Mouse (Mus musculus) midbrain, embryonic 14.5 days (tissue): ENCODE data around the gene Rfx5. TPM values are rescaled to one million over a fixed set of nuclear protein-coding genes. Genes with fewer than 3 reads are reported as not detected.
A peak's percentile ranks its signal among the peaks of the same experiment; 100 is the strongest.
"Not testable (repeated sequence)": the region's sequence is repeated elsewhere in the genome, so short reads cannot be mapped to it uniquely, and the experiment has no call there.

Experiments
- ATAC-seq: fragments of 200-750 bp; cut with Nextera tagmentation; 2 replicates; pipeline ENCODE4 v1.8.0; 2017; ENCODE audit warnings: moderate number of reproducible peaks, moderate library complexity; ENCODE audit not compliant: low FRiP score, low TSS enrichment
- DNase-seq: peaks from one replicate; pipeline ENCODE4 v3.0.0-alpha.2; 2015
- H3K27ac ChIP-seq: fragments of 300-500 bp; sonication (generic); replicated peaks from 2 replicates; pipeline ENCODE4 v1.5.1; 2014; ENCODE audit warnings: mild to moderate bottlenecking, low read depth, low read length, moderate library complexity
- H3K27me3 ChIP-seq: fragments of 300-500 bp; sonication (generic); 2 replicates; pipeline ENCODE4 v1.6.1; 2014; ENCODE audit warnings: low read length, control low read depth, mixed read lengths; ENCODE audit not compliant: control insufficient read depth, insufficient read depth
- H3K36me3 ChIP-seq: fragments of 300-500 bp; sonication (generic); 2 replicates; pipeline ENCODE4 v1.6.1; 2014; ENCODE audit warnings: low read length, control low read depth; ENCODE audit not compliant: control insufficient read depth, insufficient read depth
- H3K4me1 ChIP-seq: fragments of 300-500 bp; sonication (generic); 2 replicates; pipeline ENCODE4 v1.6.1; 2014; ENCODE audit warnings: mild to moderate bottlenecking, antibody characterized with exemption, low read length, control low read depth; ENCODE audit not compliant: control insufficient read depth, insufficient read depth
- H3K4me2 ChIP-seq: fragments of 300-500 bp; sonication (generic); 2 replicates; pipeline ENCODE4 v1.6.1; 2014; ENCODE audit warnings: mild to moderate bottlenecking, low read length, moderate library complexity
- H3K4me3 ChIP-seq: fragments of 300-500 bp; sonication (generic); replicated peaks from 2 replicates; pipeline ENCODE4 v1.5.1; 2014; ENCODE audit warnings: low read depth, low read length
- H3K9ac ChIP-seq: fragments of 300-500 bp; sonication (generic); replicated peaks from 2 replicates; pipeline ENCODE4 v1.6.1; 2014; ENCODE audit warnings: mild to moderate bottlenecking, low read length, moderate library complexity
- H3K9me3 ChIP-seq: fragments of 300-500 bp; sonication (generic); 2 replicates; pipeline ENCODE4 v1.6.1; 2016; ENCODE audit warnings: low read length, control low read depth, mixed read lengths; ENCODE audit not compliant: control insufficient read depth
- WGBS: fragments of 180-500 bp; shearing (Covaris S2); extraction: QIAGEN DNeasy Blood & Tissue Kit; methylation state at CpG from one replicate; pipeline ENCODE4 v1.1.7; 2014; 5-methylcytosine and 5-hydroxymethylcytosine counted together
- polyA plus RNA-seq: library from polyadenylated mRNA; unstranded; fragments of >200 nt; fragmentation: Nextera tagmentation; extraction: Ambion mirVana; gene quantifications from 2 replicates; pipeline ENCODE4 v1.2.1, GENCODE M21; 2014

Gene Rfx5
- polyA plus RNA-seq, 1 experiment from 2014 or later, result 8.3 TPM

DNA sequence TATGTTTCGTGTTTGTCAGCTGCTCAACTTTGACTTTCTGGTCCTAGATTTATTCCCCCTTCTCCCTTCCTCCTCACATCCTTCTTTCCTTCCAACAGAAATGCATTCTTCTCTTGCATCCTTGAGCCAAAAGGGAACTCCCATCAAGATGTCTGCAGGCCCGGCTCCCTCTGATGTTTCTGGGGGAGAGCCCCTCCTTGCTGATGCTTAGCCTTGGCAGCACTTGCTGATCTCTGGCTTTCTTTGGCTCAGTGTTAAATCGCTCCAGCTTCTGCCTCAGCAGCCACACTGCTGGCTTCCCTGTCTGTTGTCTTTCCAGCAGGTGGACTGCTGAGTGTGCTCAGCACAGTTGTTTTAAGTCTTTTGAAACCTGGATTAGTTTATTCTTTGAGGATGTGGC lies 32.8 kb upstream of the Rfx5 start:
- Histone ChIP-seq H3K4me2 (no peak overlapping the region), H3K9me3 (no peaks in the 10 kb centered on the region), H3K9ac (no peak overlapping the region), H3K4me1 (no peaks in the 10 kb centered on the region), H3K4me3 (no peak overlapping the region), H3K27ac (no peak overlapping the region), H3K27me3 (no peaks in the 10 kb centered on the region), H3K36me3 (no peaks in the 10 kb centered on the region)
- DNase-seq (peak; percentile 4), ATAC-seq (no peak)
- WGBS, result 60% methylated on average over 3 of the region's 3 CpGs

DNA sequence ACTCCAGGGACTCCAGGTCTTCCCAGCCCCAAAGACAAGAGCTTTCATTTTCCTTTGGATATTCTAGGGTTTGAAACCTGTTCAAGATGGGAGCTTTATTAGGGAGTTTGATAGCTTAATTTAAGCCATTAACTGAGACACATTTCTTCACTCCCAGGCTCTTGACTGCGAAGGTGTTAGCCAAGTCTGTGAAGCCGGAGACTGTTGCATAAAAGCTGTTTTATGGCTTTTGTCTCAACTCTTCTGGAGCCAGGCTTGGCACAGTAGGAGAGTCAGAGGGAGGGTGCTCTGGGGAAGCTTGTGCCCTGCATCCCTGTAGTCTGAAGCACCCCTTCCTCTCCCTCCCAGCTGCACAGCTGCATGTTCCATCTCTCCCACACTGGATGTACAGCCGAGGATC lies 31.5 kb upstream of the Rfx5 start:
- Histone ChIP-seq H3K9me3 (no peaks in the 10 kb centered on the region), H3K36me3 (no peaks in the 10 kb centered on the region), H3K9ac (no peak overlapping the region), H3K27me3 (no peaks in the 10 kb centered on the region), H3K27ac (no peak overlapping the region), H3K4me2 (no peak overlapping the region), H3K4me1 (no peaks in the 10 kb centered on the region), H3K4me3 (no peak overlapping the region)
- WGBS, result 53% methylated on average over 3 of the region's 3 CpGs
- ATAC-seq, result no peak
- DNase-seq, result no peak

- WGBS, result 80% methylated on average over 8 of the region's 8 CpGs
- H3K9me3 ChIP-seq, result no peaks in the 10 kb centered on the region
- no peak overlapping the region for H3K9ac ChIP-seq
- H3K36me3 ChIP-seq, result no peaks in the 10 kb centered on the region
- H3K4me3 ChIP-seq, result no peak overlapping the region
- H3K4me2 ChIP-seq, result no peak overlapping the region
- DNase-seq (no peak), ATAC-seq (no peak)
- no peaks in the 10 kb centered on the region for H3K4me1 ChIP-seq
- no peak overlapping the region for H3K27ac ChIP-seq
- H3K27me3 ChIP-seq, result no peaks in the 10 kb centered on the region
Measured at GRCm38 (mm10) chr3:94924688-94925087, 29.2 kb upstream of the Rfx5 start.

GRCm38 (mm10) chr3:94926301-94926736 lies 27.6 kb upstream of the Rfx5 start:
- WGBS, result 47% methylated on average over 4 of the region's 4 CpGs
- H3K9me3 ChIP-seq, result not testable (repeated sequence)

DNA sequence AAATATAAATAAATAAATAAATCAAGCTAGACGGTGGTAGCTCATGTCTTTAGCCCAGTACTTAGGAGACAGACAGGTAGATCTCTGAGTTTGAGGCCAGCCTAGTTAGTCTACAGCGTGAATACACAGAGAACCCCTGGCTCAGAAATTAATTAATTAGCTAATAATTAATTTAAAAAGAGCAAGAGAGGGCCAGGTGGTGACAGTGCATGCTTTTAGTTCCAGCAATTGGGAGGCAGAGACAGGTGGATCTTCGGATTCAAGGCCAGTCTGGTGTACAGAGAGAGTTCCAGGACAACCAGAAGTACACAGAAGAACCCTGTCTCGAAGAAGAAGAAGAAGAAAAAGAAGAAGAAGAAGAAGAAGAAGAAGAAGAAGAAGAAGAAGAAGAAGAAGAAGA lies 24.9 kb upstream of the Rfx5 start:
- H3K4me3 ChIP-seq, H3K4me2 ChIP-seq, ATAC-seq, H3K27ac ChIP-seq, H3K9me3 ChIP-seq, H3K36me3 ChIP-seq, H3K9ac ChIP-seq, H3K4me1 ChIP-seq, H3K27me3 ChIP-seq, DNase-seq: not testable (repeated sequence)
- WGBS, result 89% methylated on average over 4 of the region's 4 CpGs

More at GRCm38 (mm10) chr3:94926301-94926736, 27.6 kb upstream of the Rfx5 start:
- not testable (repeated sequence) for ATAC-seq, H3K36me3 ChIP-seq, H3K9ac ChIP-seq, H3K27ac ChIP-seq, H3K4me3 ChIP-seq, H3K4me2 ChIP-seq, H3K27me3 ChIP-seq, DNase-seq, H3K4me1 ChIP-seq

DNA sequence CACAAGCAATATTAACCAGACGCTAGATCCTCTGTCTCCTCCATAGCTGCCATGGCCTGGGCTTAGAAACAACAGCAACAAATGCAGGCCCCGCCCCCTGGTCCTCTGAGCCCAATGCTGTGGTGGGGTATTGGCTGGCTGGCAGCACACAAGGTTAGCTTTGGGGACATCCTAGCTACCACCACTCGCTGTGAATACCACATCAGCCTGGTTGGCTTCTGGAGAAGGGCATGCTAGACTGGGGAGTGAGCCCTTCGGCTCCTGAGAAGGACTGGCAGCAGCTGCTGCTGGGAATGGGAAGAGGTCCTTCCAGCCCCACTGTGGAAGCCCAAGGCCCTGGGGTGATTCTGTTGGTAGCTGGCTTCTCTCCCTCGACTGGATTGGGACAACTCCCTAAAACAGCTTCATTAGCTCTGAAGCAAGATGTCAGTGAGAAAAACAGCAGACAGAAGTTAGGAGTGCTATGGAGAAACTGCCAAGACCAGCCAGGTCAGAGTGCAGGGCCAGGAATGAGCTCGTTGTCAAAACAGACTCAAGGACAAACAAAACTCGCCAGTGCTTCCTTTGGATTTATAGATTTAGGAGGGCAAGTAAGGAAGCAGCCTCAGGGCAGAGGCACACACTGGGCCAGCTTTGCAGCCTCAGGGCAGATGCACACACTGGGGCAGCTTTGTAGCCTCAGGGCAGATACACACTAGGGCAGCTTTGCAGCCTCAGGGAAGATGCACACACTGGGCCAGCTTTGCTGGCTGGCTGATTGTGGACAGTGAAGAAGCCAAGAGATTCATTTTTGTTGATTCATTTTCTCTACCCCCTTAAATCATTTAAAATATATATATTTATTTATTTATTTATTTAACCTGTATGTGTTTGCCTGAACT lies 23.2 kb upstream of the Rfx5 start:
- H3K9ac ChIP-seq, H3K36me3 ChIP-seq, DNase-seq, H3K4me1 ChIP-seq, H3K9me3 ChIP-seq, ATAC-seq, H3K27ac ChIP-seq, H3K27me3 ChIP-seq, H3K4me2 ChIP-seq, H3K4me3 ChIP-seq: not testable (repeated sequence)
- WGBS, result 48% methylated on average over 7 of the region's 7 CpGs

GRCm38 (mm10) chr3:94931427-94932082 lies 22.3 kb upstream of the Rfx5 start:
- 74% methylated on average over 10 of the region's 10 CpGs for whole genome bisulfite sequencing

DNA sequence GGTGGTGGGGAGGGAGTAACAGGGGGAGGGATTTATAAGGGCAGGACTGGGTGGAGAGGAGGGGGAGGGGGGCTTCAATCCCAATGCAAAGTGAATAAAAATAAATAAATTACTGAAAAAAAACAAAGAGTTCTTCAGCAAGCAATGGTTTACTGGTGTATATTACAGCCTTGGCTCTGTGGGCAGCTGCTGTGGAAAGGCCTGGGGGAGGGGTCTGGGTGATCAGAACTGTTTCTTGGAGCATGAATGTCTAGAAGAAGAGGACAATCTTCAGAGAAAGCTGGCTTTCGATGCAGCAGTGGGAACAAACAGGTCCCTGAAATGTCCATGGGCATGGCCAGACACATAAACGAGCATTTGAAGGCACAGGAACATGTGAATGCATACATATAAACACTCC lies 21.6 kb upstream of the Rfx5 start:
- not testable (repeated sequence) for H3K4me3 ChIP-seq, H3K36me3 ChIP-seq, DNase-seq, H3K27ac ChIP-seq, H3K4me1 ChIP-seq, H3K4me2 ChIP-seq, H3K9ac ChIP-seq, H3K9me3 ChIP-seq, H3K27me3 ChIP-seq, ATAC-seq
- WGBS, result 74% methylated on average over 2 of the region's 2 CpGs

More at GRCm38 (mm10) chr3:94931427-94932082, 22.3 kb upstream of the Rfx5 start:
- H3K4me1 ChIP-seq, H3K27ac ChIP-seq, DNase-seq, H3K9ac ChIP-seq, ATAC-seq, H3K4me2 ChIP-seq, H3K36me3 ChIP-seq, H3K27me3 ChIP-seq, H3K4me3 ChIP-seq, H3K9me3 ChIP-seq: not testable (repeated sequence)
